Mouse (Mus musculus): ENCODE results near the gene Adamts7.
A peak's percentile ranks its signal among the peaks of the same experiment; 100 is the strongest.

The Adamts7 gene

DNA sequence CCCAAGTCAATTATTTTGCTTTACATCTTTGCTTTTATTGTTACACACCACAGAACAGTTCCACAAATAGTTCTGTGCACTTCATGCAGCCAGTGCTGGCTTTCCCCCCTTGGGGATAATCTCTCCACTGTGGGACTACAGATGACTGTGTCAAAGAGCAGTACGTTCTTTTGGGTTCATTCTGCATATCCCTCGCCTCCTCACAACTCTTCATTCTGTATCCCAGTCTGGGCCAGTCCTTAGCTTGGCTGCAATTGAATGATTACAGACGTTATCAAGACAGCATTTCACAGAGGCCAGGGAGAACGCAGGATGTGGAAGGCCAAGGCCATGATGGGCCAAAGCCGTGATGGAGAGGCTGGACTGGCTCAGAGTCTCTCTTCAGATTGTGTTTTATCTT lies 16.0 kb upstream of the Adamts7 start:
- DNase-seq (ENCODE audit: low read depth, low spot score), result no peak

DNA sequence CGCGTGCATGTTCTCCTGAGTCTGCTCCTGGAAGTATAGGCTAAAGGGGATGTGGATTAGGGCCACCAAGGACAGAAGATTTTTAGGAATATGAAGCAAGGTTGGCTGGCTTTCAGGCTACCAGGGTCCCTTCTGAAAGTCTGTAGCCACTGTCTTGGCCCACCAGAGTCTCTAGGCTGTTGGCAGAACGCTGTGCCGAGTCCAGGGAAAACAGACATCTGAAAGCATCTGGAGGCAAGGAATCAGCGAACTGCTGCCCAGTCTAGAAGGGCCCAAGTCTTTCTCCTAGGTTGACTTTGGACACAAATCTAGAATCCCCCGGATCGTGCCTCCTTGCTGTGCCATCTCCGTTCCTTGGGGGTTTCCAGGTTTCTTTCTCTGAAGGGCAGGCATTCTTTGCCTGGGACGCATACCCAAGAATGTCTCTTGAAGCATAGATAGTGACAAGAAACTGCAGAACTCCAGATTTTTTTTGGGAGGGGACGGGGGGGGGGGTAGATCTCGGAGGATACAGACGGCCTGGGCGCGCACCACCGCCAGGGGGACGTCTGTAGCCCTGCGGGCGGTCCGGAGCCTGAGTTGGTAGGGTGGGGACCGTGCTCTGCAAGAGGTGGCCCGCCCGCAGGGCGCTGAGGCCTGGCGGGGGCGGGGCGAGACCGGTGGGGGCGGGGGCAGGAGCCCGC lies 485 bp upstream of the Adamts7 start:
- DNase-seq (ENCODE audit: low read depth, low spot score), result no peak

DNA sequence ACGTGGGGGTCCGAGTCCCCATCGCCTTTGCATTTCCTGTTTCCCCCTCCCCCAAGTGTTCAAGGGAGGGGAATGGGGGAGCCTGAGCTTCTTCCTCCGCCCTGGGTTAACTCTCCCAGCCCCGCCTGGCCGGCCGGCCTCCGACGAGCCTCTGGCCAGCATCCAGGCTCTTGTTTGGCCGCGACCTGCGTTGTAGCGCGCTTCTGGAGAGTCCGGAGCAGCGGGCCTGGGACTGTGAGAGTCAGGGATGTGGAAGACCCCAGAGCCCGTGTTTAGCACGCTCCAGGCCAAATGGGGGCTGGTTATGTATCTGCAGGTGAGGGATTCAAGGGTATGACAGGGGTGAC lies 853 bp downstream of the Adamts7 start:
- peak; percentile 11 for DNase-seq (ENCODE audit: low read depth, low spot score)

DNA sequence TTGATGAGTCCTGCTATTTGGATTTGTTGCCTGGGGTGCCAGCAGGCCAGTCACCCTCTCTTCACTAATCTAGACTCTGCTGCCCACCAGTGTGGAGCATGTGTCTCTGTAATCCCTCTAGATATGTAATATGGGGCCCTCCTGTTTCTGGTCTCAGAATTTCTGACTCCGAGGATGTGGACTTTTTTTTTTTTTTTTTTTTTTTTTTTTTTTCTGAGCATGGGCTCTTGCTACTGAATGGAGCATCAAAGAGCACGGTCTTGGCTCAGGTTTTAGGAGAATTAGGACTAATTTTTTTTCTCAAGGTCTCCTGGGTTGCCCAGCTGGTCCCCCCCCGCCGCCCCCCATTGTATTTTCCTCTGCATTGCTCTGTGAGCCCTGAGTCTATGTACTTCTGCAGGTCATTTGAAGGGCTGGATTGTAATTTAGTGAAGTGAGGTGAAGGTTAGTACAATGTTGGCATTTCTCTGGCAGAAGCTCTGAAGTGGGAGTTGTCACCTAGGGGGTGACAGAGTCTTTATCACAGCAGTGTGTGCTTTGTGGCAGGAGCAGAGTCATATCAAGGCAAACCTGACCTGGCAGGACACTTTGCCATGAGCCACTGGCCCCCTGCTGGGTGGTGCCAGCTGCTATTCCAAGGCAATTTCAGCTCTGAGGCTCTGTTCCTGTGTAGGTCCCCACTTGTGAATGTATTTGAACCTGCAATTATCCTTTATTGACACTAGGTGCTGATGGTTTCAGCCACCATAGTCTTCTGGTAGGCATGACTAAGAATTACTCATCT lies 2.0 kb downstream of the Adamts7 start:
- no peak for DNase-seq (ENCODE audit: low read depth, low spot score)

DNA sequence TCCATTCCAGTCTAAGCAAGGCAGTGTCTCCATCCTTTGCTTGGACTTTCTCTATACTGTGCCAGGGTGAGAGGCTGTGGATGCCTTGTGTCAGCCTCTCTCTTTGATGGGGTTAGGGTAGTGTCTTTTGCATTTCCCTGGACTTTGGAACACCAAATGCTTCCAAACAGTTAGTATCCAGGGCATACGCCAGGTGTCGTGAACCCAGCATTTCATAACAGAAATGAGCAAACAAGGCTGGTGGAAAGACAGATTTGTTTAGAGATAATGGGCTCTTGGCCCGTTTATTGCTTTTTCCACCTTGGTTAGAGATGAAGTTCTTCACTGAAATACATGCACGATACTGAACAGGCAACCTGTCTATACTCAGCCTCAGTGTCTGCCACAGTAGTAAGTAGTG lies 2.7 kb downstream of the Adamts7 start:
- no peak for DNase-seq (ENCODE audit: low read depth, low spot score)

DNA sequence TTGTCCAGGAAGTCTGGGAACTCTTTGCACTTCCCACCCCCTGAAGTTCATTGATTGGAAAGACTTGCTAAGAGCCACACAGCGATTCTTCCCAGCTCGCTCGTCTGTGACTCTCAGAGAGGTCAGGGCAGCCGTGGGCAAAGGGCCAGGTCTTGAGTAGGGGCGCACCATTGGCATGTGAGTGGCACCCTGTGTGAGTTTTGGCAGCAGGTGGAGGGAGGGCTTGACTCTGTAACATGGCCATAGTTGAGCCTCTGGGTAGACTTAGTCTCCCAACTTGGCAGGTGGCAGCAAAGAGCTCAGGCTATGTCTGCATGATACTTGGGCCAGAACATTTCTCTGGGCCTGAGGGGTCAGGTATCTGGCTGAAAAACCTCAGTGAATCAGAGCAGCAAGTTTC lies 3.7 kb downstream of the Adamts7 start:
- no peak for DNase-seq (ENCODE audit: low read depth, low spot score)

DNA sequence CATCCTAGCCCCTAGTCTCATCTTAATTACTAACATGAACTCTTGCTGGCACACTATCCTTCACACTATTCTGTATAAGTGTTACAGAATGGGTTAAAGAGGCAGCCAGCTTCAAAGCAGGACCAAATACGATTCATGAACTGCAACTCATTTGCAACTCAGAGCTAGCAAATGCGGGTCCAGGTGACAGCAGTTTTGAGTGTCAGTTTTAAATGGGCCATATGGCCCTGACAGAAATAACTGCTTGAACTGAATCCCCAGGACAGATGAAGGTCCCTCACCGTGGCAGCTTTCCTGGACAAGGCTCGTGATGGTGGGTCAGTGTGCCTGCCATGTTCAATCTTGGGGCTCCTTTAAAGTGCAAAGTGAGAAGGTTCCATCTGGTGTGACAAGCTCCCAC lies 7.1 kb downstream of the Adamts7 start:
- no peak for DNase-seq (ENCODE audit: low read depth, low spot score)

DNA sequence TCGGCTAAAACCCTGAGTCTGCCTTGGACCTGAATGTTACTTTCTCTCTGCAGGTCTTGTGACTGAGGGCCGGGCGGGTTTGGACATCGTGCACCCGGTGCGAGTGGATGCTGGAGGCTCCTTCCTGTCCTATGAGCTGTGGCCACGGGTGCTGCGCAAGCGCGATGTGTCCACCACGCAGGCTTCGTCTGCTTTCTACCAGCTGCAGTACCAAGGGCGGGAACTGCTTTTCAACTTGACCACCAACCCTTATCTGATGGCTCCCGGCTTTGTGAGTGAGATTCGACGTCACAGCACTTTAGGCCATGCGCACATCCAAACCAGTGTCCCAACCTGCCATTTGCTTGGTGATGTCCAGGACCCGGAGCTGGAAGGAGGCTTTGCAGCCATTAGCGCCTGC lies 8.6 kb downstream of the Adamts7 start:
- DNase-seq (ENCODE audit: low read depth, low spot score), result no peak

DNA sequence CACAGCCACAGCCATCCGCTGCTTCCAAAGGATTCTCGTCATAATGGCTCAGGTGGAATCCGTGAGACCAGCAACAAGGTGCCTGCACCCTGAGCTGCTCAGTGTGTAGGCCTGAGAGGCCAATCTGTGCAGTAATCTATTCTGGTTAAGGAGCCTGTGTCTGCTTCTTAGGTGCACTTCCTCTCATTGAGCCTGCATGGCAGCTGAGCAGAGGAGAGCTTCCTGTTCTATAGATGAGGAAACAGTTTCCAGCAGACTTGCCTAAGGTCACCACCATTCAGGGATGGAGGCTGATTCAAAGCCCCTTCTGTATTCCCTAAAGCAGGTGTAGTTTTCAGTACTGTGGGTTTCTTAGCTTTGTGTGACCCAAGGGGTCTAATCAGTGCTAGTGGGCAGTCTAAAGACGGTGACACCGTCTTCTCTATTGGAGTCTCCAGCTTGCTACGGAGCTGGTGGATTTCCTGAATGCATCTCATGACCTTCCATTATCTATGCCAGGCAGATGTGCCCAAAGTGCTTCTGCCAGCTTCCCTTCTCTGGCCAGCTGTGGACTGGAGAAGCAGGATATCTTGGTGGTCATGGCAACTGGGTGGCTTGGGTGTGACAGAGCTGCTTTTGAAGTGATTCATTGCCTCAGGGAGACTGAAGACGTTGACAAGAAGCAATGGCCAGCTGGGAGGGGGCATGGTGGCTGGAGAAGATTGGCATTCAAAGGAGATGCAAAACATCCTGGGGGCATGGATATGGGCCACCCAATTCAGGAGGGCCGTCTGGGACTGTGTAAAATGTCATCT lies 9.9 kb downstream of the Adamts7 start:
- no peak for DNase-seq (ENCODE audit: low read depth, low spot score)

DNA sequence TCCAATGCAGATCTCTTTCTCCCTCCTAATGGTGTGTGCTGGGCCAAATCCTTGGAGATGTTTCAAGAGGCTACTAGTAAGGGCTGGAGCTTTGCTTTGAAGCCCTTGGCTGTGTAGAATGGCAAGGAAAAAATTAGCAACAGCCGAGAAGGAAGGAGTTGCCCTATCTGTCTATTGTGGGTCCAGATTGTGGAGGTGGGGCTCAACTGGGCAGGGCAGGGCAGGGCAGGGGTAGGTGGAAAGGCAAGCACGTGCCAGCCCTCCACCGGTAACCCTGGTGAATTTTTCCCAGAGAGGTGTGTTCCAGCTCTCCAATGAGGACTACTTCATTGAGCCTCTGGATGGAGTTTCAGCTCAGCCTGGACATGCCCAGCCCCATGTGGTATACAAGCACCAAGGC lies 10.5 kb downstream of the Adamts7 start:
- DNase-seq (ENCODE audit: low read depth, low spot score), result no peak

DNA sequence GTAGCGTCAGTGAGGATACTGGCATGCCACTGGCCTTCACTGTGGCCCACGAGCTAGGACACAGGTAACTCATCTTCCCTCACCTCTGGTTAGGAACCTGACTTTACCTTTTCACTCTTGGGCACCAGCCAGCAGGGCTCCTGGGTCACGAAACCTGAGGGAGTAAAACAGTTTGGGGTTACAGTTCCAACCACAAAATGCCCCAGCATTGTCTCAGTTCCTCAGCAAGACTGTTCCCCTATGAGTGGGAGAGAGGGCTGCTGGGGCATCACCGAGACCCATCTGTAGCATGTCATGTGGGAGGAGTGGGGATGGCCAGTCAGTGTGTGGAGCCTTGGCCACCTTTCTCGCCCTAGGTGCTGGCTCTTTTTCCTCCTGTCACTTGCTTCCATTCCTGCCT lies 16.5 kb downstream of the Adamts7 start:
- no peak for DNase-seq (ENCODE audit: low read depth, low spot score)

DNA sequence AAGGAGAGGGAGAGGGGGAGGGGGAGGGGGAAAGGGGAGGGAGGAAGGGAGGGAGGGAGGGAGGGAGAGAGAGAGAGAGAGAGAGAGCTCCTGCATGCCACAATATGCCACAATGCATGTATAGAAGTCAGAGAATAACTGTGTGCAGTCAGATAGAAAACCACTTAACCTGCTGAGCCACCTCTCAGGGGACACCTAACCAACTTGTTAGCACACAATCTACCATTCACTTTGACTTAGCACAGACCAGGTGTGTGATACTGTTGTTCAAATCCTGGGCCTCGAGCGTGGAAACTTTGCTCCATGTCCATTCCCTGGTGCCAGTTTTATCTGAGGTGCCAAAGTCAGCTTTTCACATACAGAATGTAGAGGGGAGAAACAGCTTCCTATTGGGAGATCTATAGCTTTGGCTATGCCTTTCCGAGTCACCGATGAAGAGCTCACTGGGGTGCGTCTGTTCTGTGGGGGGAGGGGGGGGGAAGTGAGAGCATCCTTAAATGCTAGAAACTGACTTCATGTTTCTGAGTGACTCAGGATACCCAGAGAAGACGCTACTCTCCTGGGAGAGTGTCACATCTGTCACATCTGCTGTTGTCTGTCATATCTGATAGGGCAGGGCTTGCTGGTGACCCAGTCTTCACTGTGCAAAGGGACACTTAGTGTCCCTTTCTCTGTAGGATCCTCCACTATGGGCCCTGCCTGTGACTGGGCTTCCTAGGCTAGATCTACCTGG lies 19.0 kb downstream of the Adamts7 start:
- DNase-seq (ENCODE audit: low read depth, low spot score), result no peak

DNA sequence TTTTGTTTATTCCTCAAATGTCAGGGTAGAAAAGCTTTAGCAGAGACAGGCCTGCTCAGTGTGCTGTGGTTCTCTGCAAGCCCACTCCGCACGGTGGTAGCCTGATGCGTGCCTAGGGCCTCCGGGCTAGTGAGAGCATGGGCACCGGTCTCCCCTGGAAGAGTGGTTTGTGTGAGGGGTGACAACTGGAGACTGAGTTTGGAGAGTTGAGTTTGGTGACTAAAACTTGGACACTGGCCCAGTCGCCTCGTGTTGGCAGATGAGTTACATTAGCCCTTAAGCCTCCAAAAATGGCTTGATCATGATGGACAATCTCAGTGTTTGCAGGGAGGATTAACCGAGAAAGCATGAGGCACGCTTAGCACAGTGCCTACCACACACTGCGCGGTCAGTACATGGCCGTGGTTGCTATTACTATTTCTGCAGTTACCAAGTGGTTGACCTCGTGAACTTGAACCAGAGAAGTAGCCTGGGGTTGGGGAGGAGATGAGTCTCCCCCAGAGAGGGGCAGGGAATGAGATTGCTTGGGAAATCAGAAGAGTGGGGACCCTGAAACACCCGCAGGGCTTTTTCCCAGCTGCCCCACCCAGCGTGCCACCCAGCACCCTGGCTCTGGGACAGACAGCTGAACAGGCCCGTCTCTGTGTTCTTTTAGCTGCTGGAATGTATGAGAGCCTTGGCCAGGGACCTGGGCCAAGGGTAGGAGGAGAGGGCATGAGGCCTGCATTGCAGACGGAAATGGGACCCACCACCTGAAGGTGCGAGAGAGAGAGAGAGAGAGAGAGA lies 20.0 kb downstream of the Adamts7 start:
- DNase-seq (ENCODE audit: low read depth, low spot score), result no peak

DNA sequence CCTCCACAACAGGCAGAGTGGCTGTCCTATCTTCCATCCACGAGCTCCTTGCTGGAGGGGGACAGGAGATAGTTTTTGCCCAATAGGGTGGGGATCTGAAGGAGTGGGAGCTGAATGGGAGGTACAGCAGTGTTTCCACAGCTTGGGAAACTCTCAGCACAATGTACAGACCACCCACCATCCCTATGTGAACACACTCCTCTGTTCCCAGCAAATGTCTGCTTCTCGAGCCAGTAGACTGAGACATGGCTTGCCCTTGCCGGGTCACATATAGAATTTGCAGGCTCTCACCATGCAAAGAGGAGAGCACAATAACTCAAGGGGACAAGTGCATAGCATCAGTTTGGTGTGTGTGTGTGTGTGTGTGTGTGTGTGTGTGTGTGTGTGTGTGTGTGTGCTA lies 20.7 kb downstream of the Adamts7 start:
- no peak for DNase-seq (ENCODE audit: low read depth, low spot score)

DNA sequence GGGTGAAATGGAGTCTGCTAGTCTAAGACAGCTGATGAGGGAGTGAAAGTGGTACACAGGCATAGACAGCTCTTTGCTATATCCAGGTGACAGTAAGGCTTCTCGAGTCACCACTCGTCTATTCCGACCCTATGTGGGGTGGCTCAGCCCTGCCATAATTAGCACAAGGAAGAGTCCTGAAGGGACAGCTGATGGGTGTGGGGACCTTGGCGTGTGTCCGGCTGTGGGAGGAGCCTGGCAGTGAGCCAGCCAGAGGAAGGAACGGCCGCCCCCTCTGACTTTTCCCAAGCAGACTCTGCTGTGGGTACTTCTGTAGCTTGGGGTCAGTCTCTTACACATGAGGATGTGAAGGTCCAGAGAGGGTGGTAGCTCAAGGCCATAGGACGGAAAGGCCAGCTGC lies 21.2 kb downstream of the Adamts7 start:
- DNase-seq (ENCODE audit: low read depth, low spot score), result no peak

DNA sequence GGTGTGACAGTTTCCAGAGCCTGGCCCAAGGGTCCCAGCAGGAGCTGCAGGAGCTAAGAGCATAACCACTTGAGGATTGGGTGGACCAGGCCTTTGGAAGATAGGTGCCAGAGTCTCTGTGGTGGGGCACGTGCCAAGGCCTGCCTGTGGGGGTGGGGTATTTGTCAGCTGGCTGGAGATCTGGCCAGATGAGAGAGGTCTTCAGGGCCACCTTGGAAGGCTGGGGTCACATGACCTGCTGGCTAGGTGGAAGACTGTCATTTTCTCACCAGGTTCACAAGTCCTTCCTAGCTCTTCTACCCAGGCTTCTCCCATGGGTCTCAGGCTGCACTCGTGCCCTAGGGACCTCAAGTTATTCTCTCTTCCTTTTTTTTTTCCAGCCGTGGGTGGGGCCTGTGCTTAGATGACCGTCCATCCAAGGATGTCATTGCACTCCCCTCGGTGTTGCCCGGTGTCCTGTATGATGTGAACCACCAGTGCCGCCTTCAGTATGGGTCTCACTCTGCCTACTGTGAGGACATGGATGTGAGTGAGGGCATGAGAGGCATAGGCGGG lies 22.6 kb downstream of the Adamts7 start:
- no peak for DNase-seq (ENCODE audit: low read depth, low spot score)

DNA sequence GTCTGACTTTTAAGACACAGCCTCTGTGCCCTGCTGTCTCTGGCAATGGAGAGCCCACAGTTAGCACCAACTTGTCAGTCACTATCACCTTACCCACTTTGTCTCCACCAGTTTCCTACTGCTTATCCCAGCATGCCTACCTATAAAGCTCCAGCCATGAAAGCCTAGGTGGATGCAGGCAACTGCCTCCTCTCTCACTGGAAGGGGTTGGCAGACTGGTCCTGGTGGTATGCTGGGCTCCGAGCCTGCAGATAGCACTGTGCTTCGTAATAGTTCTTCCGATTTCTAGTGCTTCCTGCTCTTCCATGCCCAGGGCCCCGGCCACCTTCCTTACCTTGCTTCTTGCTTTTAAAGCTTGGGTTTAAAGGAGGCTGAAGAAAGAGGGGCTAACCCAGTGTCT lies 26.0 kb downstream of the Adamts7 start:
- DNase-seq (ENCODE audit: low read depth, low spot score), result no peak

DNA sequence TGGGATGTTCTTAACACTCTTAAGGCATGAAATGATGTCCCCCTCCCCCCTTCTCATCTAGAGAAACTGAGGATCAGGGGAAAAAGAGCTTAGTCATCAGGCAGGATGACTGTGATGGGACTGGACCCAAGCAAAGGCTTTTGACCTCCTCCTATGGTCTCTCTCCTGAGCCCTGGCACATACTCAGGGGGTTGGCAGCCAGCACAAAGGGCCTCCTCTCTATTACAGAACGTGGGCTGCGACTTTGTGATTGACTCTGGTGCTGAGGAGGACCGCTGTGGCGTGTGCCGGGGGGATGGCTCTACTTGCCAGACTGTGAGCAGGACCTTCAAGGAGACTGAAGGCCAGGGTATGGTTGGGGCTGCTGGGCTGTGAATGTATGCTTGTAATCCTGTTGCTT lies 26.5 kb downstream of the Adamts7 start:
- DNase-seq (ENCODE audit: low read depth, low spot score), result no peak

DNA sequence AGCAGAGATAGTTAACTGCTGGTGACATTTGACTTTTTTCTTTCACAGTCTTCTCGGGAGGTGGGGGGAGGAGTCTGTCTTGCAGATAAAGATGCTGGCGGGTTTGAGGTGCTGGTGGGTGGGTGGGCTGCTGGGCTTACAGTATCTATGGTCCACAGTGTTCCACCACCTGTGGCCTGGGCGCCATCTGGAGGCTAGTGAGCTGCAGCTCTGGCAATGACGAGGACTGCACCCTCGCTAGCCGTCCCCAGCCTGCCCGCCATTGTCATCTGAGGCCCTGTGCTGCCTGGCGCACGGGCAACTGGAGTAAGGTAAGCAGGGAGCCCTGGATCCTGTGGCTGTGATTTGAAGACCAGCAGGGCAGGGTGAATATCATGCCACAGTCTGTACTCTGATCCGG lies 32.1 kb downstream of the Adamts7 start:
- DNase-seq (ENCODE audit: low read depth, low spot score), result no peak

DNA sequence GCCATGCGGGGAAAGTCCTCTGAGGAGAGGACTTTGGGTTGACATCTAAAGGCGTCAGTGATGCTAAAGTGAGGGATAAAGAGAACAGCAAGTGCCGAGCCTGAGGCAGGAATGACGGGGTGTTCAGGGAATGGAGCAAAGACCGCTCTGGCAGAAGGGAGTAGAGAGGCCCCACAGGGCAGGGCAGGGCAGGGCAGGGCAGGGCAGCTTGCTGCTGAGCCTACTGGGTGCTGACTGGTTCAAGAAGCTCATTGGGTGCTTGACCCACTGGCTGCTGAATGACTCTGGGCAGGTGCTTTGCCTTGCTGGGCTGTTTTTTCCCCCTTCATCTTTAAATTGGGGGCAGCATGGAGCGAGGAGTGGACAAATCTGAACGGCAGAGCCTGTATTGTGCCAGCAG lies 33.4 kb downstream of the Adamts7 start:
- DNase-seq (ENCODE audit: low read depth, low spot score), result no peak

DNA sequence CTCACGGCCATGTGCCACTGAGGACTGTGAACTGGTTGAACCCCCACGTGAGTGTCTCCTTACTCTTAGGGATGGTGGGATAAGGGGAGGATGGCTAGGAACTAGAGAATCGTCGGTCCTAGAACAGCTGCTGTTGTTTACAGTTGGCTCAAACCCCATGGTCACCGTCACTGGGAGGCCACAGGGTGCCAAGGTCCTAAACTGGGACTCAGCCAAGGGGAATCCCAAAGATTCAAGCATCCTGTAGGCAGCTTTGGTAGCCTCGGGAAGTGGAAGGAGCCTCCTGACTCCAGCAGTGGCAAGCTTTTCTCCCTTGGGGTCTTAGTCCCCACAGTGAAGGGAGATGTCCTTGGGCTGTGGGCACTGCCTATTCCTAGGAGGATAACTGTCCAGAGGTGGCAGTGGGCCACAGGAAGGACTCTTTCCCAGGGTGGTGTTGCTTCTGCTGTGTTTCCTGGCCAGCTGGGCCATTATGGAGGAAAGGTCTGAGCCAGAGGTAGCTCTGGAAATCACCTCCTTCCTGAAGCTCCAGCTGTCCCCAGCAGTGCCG lies 34.3 kb downstream of the Adamts7 start:
- DNase-seq (ENCODE audit: low read depth, low spot score), result no peak

All from retina, postnatal 7 days (tissue).